Mouse (Mus musculus): ENCODE data around the gene Yap1. TPM values are rescaled to one million over a fixed set of nuclear protein-coding genes. Genes with fewer than 3 reads are reported as not detected.
"Not testable (repeated sequence)": the region's sequence is repeated elsewhere in the genome, so short reads cannot be mapped to it uniquely, and the experiment has no call there.

Yap1 gene
- polyA plus RNA-seq, 1 experiment from 2014 or later = 54.8 TPM

DNA sequence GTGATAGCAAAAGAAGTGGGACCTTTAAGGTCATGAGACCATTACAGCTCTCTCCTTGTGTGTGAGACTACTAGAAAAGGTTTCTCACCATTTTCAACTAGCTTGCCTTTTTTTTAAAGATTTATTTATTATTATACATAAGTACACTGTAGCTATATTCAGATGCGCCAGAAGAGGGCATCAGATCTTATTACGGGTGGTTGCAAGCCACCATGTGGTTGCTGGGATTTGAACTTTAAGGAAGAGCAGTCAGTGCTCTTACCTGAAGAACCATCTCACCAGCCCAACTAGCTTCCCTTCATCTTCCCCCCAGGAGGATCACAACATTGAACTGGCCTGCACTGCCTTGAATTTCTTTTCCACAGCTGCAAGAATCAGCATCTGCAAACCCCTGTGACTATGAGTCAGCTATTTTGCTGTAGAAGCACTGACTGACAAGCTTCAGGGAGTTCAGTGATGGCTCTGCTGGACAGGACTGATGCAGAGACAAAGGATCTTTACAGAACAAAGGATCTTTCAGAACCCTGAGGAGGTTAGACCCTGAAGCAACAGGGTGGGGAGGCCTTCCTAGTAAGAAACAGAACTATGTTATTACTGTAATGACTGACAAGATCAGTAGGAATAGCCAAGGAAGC, 96.9 kb downstream of the Yap1 start:
- H3K4me1 ChIP-seq = peaks cover 10% of the 10 kb centered on the region
- H3K9me3 ChIP-seq = no peaks in the 10 kb centered on the region
- no peak for ATAC-seq (ENCODE audit: insufficient number of reproducible peaks, insufficient read depth, low FRiP score, low TSS enrichment, low read depth)
- no peak overlapping the region for H3K4me3 ChIP-seq
- H3K9ac ChIP-seq = no peak overlapping the region
- WGBS = 77% methylated on average over 2 of the region's 2 CpGs
- H3K27me3 ChIP-seq = no peaks in the 10 kb centered on the region
- H3K4me2 ChIP-seq = no peak overlapping the region
- no peak overlapping the region for H3K27ac ChIP-seq
- no peaks in the 10 kb centered on the region for H3K36me3 ChIP-seq

DNA sequence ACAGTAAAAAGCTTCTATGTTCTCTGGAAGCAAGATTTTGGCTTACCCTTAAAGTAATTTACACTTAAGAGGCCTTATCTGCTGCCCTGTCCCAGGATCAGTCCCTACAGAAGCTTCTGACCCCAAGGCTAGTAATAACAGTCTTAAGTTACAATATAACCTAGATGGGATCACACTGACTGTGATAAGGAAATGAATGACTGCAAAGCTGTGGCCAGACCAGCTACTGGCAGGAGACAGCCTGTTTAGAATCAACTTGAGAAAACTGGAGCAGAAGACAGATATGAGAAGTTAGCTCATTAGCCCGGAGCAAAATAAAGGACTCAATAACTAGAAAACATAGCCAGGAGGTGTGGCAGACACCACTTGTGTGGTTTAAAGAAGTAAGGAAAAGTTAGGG, 97.8 kb downstream of the Yap1 start:
- Histone ChIP-seq H3K27me3 (no peaks in the 10 kb centered on the region), H3K9ac (no peak overlapping the region), H3K4me2 (no peak overlapping the region), H3K36me3 (no peaks in the 10 kb centered on the region), H3K4me1 (peaks cover 16% of the 10 kb centered on the region), H3K4me3 (no peak overlapping the region), H3K9me3 (no peaks in the 10 kb centered on the region), H3K27ac (no peak overlapping the region)
- WGBS = 77% methylated on average over 1 of the region's 1 CpGs
- ATAC-seq (ENCODE audit: insufficient number of reproducible peaks, insufficient read depth, low FRiP score, low TSS enrichment, low read depth) = no peak

DNA sequence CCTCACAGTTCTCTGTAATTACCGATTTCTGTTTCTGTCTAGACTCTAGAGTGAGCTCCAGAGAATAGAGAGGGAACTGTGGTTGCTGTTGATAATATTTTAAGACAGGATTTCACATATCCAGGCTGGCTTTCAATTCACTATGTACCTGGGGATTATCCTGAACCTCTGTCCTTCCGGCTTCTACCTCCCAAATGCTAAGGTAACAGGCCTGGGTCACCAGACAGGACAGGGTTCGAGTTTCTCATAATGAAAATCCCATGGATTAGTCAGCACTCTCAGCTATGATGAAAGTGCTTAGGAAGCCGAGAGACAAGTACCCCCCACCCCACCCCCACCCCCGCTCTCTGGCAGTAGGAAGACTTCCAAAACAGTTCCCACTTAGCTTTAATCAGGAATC, 100.6 kb downstream of the Yap1 start:
- no peak for ATAC-seq (ENCODE audit: insufficient number of reproducible peaks, insufficient read depth, low FRiP score, low TSS enrichment, low read depth)
- Histone ChIP-seq H3K4me3 (no peak overlapping the region), H3K27me3 (no peaks in the 10 kb centered on the region), H3K27ac (no peak overlapping the region), H3K4me2 (no peak overlapping the region), H3K4me1 (peaks cover 16% of the 10 kb centered on the region), H3K36me3 (no peaks in the 10 kb centered on the region), H3K9me3 (no peaks in the 10 kb centered on the region), H3K9ac (no peak overlapping the region)
- WGBS = 40% methylated on average over 5 of the region's 5 CpGs

GRCm38 (mm10) chr9:7903262-7903661, 101.1 kb downstream of the Yap1 start:
- Histone ChIP-seq H3K4me3 (no peak overlapping the region), H3K9ac (no peak overlapping the region), H3K4me1 (peaks cover 16% of the 10 kb centered on the region), H3K27me3 (no peaks in the 10 kb centered on the region), H3K4me2 (no peak overlapping the region), H3K27ac (no peak overlapping the region), H3K36me3 (no peaks in the 10 kb centered on the region), H3K9me3 (no peaks in the 10 kb centered on the region)
- WGBS = 74% methylated on average over 2 of the region's 2 CpGs
- ATAC-seq (ENCODE audit: insufficient number of reproducible peaks, insufficient read depth, low FRiP score, low TSS enrichment, low read depth) = no peak

DNA sequence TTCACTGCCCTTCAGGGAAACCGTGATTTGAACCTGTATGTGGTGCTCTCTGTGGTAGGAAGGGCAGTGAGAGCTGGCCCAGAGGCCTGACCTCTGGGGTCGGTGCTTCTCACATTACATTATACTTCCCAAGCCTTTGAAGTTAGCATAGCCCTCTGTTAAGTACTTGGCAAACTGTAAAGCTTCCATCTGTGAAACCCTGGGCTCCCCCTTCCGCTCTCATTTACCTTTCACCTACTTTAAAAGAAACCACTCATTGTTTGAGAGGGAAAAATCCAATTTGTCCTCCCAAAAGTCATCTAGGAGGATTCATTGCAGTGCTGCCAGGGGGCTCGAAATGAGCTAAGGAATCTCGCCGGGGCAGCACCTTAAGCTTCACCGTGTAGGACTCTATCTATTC, 102.1 kb downstream of the Yap1 start:
- ATAC-seq (ENCODE audit: insufficient number of reproducible peaks, insufficient read depth, low FRiP score, low TSS enrichment, low read depth) = no peak
- Histone ChIP-seq H3K9me3 (no peaks in the 10 kb centered on the region), H3K27me3 (no peaks in the 10 kb centered on the region), H3K4me1 (peaks cover 16% of the 10 kb centered on the region), H3K9ac (no peak overlapping the region), H3K4me2 (no peak overlapping the region), H3K27ac (no peak overlapping the region), H3K36me3 (no peaks in the 10 kb centered on the region), H3K4me3 (no peak overlapping the region)
- WGBS = 11% methylated on average over 7 of the region's 7 CpGs

GRCm38 (mm10) chr9:7900965-7901364, 103.4 kb downstream of the Yap1 start:
- WGBS = 79% methylated on average over 8 of the region's 8 CpGs
- H3K36me3 ChIP-seq = no peaks in the 10 kb centered on the region
- no peaks in the 10 kb centered on the region for H3K27me3 ChIP-seq
- H3K27ac ChIP-seq = no peak overlapping the region
- no peak for ATAC-seq (ENCODE audit: insufficient number of reproducible peaks, insufficient read depth, low FRiP score, low TSS enrichment, low read depth)
- H3K9ac ChIP-seq = no peak overlapping the region
- no peak overlapping the region for H3K4me3 ChIP-seq
- peaks cover 16% of the 10 kb centered on the region for H3K4me1 ChIP-seq
- no peaks in the 10 kb centered on the region for H3K9me3 ChIP-seq
- H3K4me2 ChIP-seq = no peak overlapping the region

DNA sequence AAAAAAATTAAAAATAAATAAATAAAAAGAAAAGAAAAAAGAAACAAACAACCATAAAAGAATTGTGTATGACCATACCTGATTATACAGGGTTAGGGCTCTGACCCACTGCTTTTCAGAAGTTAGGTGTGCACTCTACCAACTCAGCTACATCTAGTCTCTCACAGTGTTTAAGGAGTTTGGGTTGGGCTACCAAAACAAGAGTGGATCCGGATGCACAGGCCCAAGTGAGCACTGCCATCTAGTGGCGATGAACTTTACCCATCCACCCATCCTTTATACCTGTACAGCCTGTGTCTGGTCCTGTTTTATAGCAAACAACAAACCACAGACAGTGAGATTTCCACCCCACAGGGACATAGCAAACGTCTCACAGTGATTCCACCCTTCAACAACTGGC, 106.9 kb downstream of the Yap1 start:
- H3K27ac ChIP-seq = no peak overlapping the region
- H3K4me2 ChIP-seq = no peak overlapping the region
- peaks cover 6% of the 10 kb centered on the region for H3K4me1 ChIP-seq
- no peaks in the 10 kb centered on the region for H3K27me3 ChIP-seq
- no peak overlapping the region for H3K9ac ChIP-seq
- no peak overlapping the region for H3K4me3 ChIP-seq
- no peak for ATAC-seq (ENCODE audit: insufficient number of reproducible peaks, insufficient read depth, low FRiP score, low TSS enrichment, low read depth)
- no peaks in the 10 kb centered on the region for H3K9me3 ChIP-seq
- WGBS = under 1% methylated on average over 3 of the region's 3 CpGs
- H3K36me3 ChIP-seq = no peaks in the 10 kb centered on the region

- H3K9ac ChIP-seq; ATAC-seq (ENCODE audit: insufficient number of reproducible peaks, insufficient read depth, low FRiP score, low TSS enrichment, low read depth); H3K36me3 ChIP-seq; H3K4me1 ChIP-seq; H3K27me3 ChIP-seq; H3K27ac ChIP-seq; H3K4me2 ChIP-seq; H3K9me3 ChIP-seq; H3K4me3 ChIP-seq: not testable (repeated sequence)
- WGBS = 92% methylated on average over 1 of the region's 1 CpGs
These were observed 112.6 kb downstream of the Yap1 start for GRCm38 (mm10) chr9:7891796-7892195.

- no peak for ATAC-seq (ENCODE audit: insufficient number of reproducible peaks, insufficient read depth, low FRiP score, low TSS enrichment, low read depth)
- WGBS = 76% methylated on average over 1 of the region's 1 CpGs
- no peak overlapping the region for H3K27ac ChIP-seq
These were observed 113.2 kb downstream of the Yap1 start for GRCm38 (mm10) chr9:7891177-7891576.

GRCm38 (mm10) chr9:7884346-7884745, 120.0 kb downstream of the Yap1 start:
- WGBS = 92% methylated on average over 3 of the region's 3 CpGs
- Histone ChIP-seq H3K27me3 (no peaks in the 10 kb centered on the region), H3K27ac (no peak overlapping the region), H3K4me1 (no peaks in the 10 kb centered on the region), H3K4me2 (no peak overlapping the region), H3K9me3 (no peaks in the 10 kb centered on the region; the same call in 1 of the 2 replicates), H3K9ac (no peak overlapping the region), H3K4me3 (no peak overlapping the region), H3K36me3 (no peaks in the 10 kb centered on the region; the same call in 1 of the 2 replicates)
- ATAC-seq (ENCODE audit: insufficient number of reproducible peaks, insufficient read depth, low FRiP score, low TSS enrichment, low read depth) = no peak

More at GRCm38 (mm10) chr9:7891177-7891576, 113.2 kb downstream of the Yap1 start:
- Histone ChIP-seq H3K9me3 (no peaks in the 10 kb centered on the region), H3K4me3 (no peak overlapping the region), H3K36me3 (no peaks in the 10 kb centered on the region), H3K27me3 (no peaks in the 10 kb centered on the region), H3K4me1 (no peaks in the 10 kb centered on the region), H3K4me2 (no peak overlapping the region), H3K9ac (no peak overlapping the region)

GRCm38 (mm10) chr9:7882304-7882865, 122.0 kb downstream of the Yap1 start:
- H3K9me3 ChIP-seq = no peaks in the 10 kb centered on the region; the same call in 1 of the 2 replicates
- no peaks in the 10 kb centered on the region for H3K4me1 ChIP-seq
- no peak for ATAC-seq (ENCODE audit: insufficient number of reproducible peaks, insufficient read depth, low FRiP score, low TSS enrichment, low read depth)
- no peak overlapping the region for H3K27ac ChIP-seq
- H3K27me3 ChIP-seq = no peaks in the 10 kb centered on the region
- no peaks in the 10 kb centered on the region; the same call in 1 of the 2 replicates for H3K36me3 ChIP-seq
- WGBS = 97% methylated on average over 1 of the region's 1 CpGs
- no peak overlapping the region for H3K4me3 ChIP-seq
- H3K4me2 ChIP-seq = no peak overlapping the region
- H3K9ac ChIP-seq = no peak overlapping the region

Measured in embryonic facial prominence, embryonic 13.5 days (tissue).